Mouse (Mus musculus): ENCODE measurements around the gene Fitm1.
A peak's percentile ranks its signal among the peaks of the same experiment; 100 is the strongest.

The Fitm1 gene

DNA sequence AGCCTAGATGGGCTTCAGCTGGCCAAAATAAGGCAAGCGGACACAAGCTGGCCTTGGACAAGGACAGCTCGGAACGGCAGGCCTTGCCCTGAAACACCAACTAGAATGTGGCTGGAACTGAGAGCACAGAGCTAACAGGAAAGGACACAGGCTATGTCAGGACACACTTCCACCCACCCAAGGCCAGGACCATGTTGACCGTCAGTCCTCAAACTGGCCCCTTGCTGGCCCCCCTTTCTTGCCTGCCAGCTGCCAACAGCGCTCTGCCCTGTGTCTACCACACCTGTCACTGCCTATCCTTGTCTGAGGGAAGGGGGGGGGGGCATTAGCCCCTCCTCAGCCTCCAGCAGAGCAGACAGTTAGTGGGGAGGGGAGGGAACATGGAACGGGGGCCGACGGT is at the start of gene Fitm1:
TSS of gene Fitm1 (plus strand) at position 316 of the 400 bp plus-strand sequence.
- DNase-seq (ENCODE audit: low read depth, low spot score) = no peak

GRCm38 (mm10) chr14:55526674-55527073 is 48.7 kb upstream of the Fitm1 start:
- no peak for DNase-seq (ENCODE audit: low read depth, low spot score)

- peak; percentile 38 for DNase-seq (ENCODE audit: low read depth, low spot score)
Measured at GRCm38 (mm10) chr14:55527940-55528339, 47.5 kb upstream of the Fitm1 start.

- DNase-seq (ENCODE audit: low read depth, low spot score) = no peak
Measured at GRCm38 (mm10) chr14:55536116-55536745, 39.2 kb upstream of the Fitm1 start.

DNA sequence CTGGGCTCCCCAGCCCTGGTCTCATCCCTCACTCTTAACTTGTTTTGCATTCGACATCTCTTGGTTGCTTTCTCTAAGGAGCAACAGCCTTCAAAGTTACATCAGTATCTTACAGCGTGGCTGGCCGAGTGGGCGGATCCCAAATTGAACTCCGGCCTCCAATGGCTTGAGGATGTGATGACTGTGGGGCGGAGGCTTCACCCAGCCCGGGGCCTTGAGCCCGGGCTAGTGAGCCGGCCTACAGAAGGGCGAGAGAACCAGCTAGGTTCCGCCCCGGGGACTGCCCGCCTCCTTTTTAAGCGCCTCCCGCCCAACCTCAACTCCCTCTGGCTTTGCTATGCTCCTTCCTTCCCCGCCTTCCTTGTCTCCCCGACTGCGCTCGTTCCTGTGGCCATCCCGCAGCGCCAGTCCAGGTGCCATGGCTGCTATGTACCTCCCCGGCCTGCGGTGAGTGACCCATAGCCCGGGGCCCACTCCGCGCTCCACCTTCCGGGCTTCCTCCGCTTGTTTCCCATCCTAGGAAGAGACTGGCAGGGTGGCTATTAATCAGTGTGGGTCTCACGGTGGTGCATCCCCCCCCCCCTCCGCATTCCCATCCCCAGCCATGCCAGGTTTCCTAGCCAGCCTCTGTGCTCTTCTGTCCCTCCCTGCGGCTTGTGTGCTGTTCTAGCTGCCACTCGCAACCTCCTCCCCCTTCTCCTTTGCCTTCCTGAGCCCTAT is 35.2 kb upstream of the Fitm1 start, which contains the start of gene Pck2:
TSS of gene Pck2 (plus strand) at position 200 of the 720 bp plus-strand sequence.
- peak; percentile 89 for DNase-seq (ENCODE audit: low read depth, low spot score)

DNA sequence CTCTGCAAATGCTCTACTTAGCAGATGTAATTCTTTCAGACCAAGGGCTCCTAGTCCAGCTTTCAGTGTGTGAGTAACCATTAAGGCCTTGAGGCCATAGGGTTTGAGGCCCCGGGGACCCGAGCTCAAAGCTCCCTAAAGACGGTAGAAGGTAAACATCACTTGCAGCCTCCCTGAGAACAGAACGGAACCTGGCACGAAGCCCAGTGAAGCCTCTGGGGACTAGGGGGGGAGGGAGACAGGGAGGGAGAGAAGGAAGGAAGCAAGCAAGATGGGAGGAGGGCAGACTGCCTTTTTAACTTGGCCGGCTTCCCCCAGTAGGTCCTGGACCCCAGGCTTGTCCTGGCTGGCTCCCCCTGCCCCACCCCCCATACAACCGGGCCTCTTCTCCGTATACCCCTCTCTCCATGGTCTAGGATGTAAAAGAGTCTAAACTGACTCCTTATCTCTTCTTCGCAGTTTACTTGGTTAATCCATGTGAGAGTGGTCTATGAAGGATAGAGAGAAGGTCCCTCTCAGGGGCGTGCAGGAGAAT is 34.6 kb upstream of the Fitm1 start:
- DNase-seq (ENCODE audit: low read depth, low spot score) = peak; percentile 37

DNA sequence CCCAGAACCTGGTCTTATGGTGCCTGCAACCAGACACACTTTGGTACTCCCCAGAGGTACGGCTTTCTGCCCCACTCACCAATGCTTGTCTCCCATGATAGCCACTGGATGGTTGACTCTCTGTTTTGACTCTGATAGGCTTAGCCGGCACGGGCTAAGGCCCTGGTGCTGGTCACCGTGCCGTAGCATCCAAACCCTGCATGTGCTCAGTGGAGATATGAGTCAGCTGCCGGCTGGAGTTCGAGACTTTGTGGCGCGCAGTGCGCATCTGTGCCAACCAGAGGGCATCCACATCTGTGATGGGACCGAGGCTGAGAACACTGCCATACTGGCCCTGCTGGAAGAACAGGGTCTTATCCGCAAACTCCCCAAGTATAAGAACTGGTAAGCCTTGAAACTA is 33.1 kb upstream of the Fitm1 start:
- DNase-seq (ENCODE audit: low read depth, low spot score) = no peak

GRCm38 (mm10) chr14:55544334-55544733 is 31.1 kb upstream of the Fitm1 start:
- DNase-seq (ENCODE audit: low read depth, low spot score) = no peak

- DNase-seq (ENCODE audit: low read depth, low spot score) = no peak
Measured at GRCm38 (mm10) chr14:55550191-55550590, 25.2 kb upstream of the Fitm1 start.

GRCm38 (mm10) chr14:55551347-55551746 is 24.1 kb upstream of the Fitm1 start:
- no peak for DNase-seq (ENCODE audit: low read depth, low spot score)

DNA sequence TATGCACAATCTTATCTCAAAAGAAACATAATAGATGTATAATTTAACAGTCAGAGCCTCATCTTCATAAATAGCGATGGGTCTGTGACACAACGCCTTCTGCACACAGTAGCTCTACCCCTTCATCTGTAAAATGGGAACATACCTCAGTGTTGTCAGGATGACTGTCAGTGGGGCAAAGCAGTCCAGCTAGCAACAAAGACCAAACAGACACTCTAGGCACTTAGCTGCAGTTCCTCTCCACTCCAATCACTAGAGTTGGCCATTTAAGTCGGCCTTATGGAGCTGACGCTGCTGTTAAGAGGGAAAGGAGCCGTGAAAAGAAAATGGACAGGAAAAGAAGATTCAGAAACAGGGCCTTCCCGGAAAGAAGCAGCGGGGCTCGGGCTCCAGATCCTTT is 23.6 kb upstream of the Fitm1 start:
- DNase-seq (ENCODE audit: low read depth, low spot score) = no peak

GRCm38 (mm10) chr14:55554635-55555034 is 20.8 kb upstream of the Fitm1 start:
- DNase-seq (ENCODE audit: low read depth, low spot score) = no peak

DNA sequence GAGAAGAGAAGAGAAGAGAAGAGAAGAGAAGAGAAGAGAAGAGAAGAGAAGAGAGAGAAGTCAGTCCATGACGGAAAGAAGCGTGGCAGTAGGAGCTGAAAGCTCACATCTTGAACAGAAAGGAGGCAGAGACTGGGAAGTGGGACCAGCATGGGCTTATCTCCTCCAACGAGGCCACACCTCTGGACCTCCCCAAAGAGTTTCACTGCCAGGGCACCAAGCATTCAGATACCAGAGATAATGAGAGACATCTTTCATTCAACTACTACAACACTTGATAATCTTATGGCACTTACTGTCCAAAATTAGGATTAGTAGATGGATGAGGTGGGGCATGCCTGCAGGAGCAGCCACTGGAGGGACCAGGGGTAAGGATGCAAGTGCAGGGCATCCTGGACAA is 19.6 kb upstream of the Fitm1 start:
- DNase-seq (ENCODE audit: low read depth, low spot score) = no peak

DNA sequence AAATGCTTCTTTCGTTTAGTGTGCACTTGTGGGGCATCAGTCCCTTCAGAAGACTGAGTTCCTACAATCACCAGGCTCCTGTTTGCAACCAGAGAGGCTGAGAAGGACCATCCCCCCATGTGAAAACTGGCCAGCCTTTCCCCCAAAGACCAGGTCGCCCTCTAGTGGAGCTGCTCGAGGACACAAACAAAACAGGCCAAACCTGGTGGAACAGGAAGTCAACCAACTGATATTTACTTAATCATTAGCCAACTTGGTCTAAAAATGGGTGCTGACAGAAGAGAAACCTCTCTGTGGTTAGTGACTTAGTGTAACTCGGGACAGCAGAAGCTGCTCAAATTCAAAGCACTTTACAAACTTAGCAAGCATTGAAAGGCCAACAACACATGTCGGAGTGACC is 18.4 kb upstream of the Fitm1 start:
- peak; percentile 59 for DNase-seq (ENCODE audit: low read depth, low spot score)

DNA sequence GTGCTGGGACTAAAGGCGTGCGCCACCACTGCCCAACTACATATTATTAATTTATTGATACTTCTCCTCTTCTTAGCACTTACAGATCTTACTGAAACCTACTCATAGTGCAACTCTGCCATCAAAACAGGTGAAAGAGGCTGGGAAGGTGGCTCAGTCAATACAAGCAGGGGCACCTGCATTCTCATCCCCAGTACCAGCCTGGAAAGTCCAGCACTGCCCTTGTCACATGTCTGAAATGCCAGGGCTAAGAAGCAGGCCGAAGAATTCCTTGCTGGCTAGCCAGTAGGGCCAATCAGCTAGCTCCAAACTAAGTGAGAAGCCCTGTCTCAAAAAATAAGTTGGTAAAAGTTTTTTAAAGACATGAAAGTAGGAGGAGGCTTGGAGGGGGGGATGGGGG is 17.8 kb upstream of the Fitm1 start:
- no peak for DNase-seq (ENCODE audit: low read depth, low spot score)

GRCm38 (mm10) chr14:55558740-55559448 is 16.5 kb upstream of the Fitm1 start:
- peak; percentile 58 for DNase-seq (ENCODE audit: low read depth, low spot score)

DNA sequence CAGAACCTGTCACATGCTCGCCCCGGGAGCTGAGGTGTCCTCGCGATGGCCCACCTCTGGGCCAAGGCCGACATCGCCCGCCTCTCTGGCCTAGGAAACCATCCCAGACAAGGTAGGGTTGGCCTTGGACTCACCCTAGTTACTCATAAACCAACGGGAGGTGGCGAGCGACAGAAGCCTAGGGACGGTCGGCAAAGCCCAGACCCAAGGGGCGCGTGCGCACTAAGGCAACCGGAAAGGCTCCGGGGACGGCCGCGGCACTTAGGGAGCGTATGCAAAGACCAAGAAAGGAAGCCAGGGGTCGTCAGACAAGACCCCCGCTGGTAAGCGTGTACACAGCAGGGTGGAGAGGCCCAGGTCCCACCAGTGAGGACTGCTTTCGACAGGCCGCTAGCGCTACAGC is 15.6 kb upstream of the Fitm1 start, which contains the start of gene Dcaf11:
TSS of gene Dcaf11 (plus strand) at position 208 of the 403 bp plus-strand sequence.
- DNase-seq (ENCODE audit: low read depth, low spot score) = peak; percentile 82

DNA sequence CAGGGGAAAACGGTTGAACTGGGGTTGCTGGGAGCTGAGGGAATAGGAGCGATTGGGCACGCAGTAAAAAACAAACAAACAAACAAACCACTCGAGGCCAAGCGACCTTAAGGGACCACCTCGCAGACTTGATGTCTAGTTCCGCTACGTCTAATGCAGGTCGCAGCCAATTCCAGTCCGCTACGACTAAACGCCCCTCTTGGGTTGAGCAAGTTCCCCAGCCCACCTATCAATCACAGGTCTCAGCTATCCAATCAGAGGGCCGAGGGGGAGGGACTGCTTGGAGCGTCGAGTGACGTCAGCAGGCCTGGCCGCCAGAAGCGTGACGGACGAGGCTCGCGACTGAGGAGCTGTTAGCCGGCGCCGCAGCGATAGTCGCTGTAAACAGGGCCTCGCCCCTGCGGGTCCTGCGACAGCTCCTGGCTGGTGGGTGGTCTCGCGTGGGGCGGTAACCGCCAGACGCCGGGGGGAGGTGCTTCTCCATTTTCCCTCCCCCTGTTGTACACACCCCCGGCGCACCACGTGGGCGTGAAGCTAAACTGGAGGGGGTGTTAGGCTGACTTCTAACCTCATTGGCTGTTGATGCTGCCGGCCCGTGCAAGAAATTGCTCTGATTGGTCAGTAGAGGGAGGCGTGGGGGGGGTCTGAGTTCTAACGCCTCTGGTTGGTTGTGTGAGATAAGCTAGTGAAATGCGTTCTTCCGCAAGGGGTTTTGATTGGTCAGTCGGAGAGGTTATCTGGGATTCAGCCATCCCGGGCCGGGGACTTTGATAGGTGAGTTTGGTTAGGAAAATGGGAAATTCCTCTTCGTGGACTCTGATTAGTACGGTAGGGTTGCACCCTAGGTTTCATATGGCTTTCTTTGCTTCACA is 15.0 kb upstream of the Fitm1 start, which contains the start of gene A730061H03Rik:
TSS of gene A730061H03Rik (minus strand) at position 205 of the 872 bp plus-strand sequence.
- DNase-seq (ENCODE audit: low read depth, low spot score) = peak; percentile 97

DNA sequence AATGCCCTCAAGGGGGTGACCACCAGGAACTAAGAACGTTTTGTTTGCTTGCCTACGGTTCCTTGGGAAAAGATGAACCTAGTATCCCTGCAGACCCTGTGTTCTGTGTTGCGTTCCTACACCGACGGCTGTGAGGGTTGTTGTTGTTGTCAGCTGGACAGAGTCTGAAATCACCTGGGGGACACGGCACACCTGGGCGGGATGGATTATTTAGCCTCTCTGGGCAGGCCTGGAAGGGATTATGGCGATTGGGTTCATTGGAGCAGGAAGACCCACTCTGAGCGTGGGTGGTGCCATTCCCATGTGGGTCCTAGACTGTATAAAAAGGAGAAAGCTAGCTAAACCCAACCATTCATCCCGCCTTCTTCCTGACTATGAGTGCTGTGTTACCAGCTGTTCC is 13.6 kb upstream of the Fitm1 start:
- no peak for DNase-seq (ENCODE audit: low read depth, low spot score)

DNA sequence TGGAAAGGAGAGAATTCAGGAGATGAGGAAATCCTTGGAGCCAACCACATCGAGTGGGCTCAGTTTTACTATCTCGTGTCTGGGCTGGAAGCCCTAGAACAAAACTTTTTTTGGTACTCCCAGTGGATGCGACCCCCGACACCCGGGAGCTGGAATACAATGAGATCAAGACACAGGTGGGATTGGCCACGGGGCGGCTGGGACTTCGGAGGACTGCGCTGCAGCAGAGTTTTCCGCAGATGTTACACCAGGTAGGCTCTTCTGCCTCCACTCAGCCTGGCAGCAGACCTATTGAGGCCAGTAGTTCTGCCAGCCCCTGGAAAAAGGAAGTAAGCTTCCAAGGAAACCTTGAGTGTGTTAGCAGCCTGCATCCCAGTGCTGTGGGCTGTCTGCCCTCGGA is 12.2 kb upstream of the Fitm1 start:
- DNase-seq (ENCODE audit: low read depth, low spot score) = no peak

- DNase-seq (ENCODE audit: low read depth, low spot score) = no peak
Measured at GRCm38 (mm10) chr14:55565748-55566147, 9.7 kb upstream of the Fitm1 start.
